Mouse (Mus musculus) kidney, postnatal 0 days (tissue): ENCODE results near the gene Adprm. TPM values are rescaled to one million over a fixed set of nuclear protein-coding genes. Genes with fewer than 3 reads are reported as not detected.

ENCODE experiments used
- ATAC-seq: fragments of 200-750 bp; cut with Nextera tagmentation; replicated peaks from 2 replicates; pipeline ENCODE4 v1.8.0; 2017; ENCODE audit warnings: low read depth, moderate number of reproducible peaks, moderate TSS enrichment, moderate library complexity; ENCODE audit not compliant: low FRiP score
- DNase-seq: peaks from one replicate; pipeline ENCODE4 v3.0.0-alpha.2; 2016; ENCODE audit warnings: low spot score
- H3K27ac ChIP-seq: fragments of 300-500 bp; sonication (generic); 2 replicates; pipeline ENCODE4 v1.5.1; 2014; ENCODE audit warnings: mild to moderate bottlenecking
- H3K27me3 ChIP-seq: fragments of 300-500 bp; sonication (generic); 2 replicates; pipeline ENCODE4 v1.6.1; 2014; ENCODE audit warnings: low read length, mixed read lengths; ENCODE audit not compliant: insufficient read depth
- H3K36me3 ChIP-seq: fragments of 300-500 bp; sonication (generic); 2 replicates; pipeline ENCODE4 v1.6.1; 2014; ENCODE audit warnings: low read length, mixed read lengths; ENCODE audit not compliant: insufficient read depth
- H3K4me1 ChIP-seq: fragments of 300-500 bp; sonication (generic); replicated peaks from 2 replicates; pipeline ENCODE4 v1.6.1; 2014; ENCODE audit warnings: antibody characterized with exemption, low read length, mixed read lengths; ENCODE audit not compliant: insufficient read depth
- H3K4me2 ChIP-seq: fragments of 300-500 bp; sonication (generic); 2 replicates; pipeline ENCODE4 v1.6.1; 2014; ENCODE audit warnings: mild to moderate bottlenecking, low read length, moderate library complexity, mixed read lengths
- H3K4me3 ChIP-seq: fragments of 300-500 bp; sonication (generic); replicated peaks from 2 replicates; pipeline ENCODE4 v1.5.1; 2014; ENCODE audit warnings: low read depth, low read length
- H3K9ac ChIP-seq: fragments of 300-500 bp; sonication (generic); 2 replicates; pipeline ENCODE4 v1.6.1; 2014; ENCODE audit warnings: low read depth, low read length
- H3K9me3 ChIP-seq: fragments of 300-500 bp; sonication (generic); replicated peaks from 2 replicates; pipeline ENCODE4 v1.6.1; 2016; ENCODE audit warnings: low read length, inconsistent platforms, mixed read lengths
- CTCF ChIP-seq: IDR thresholded peaks from 2 replicates; pipeline ENCODE4 v1.5.1; 2016; ENCODE audit warnings: antibody characterized with exemption, low read depth, mild to moderate bottlenecking, moderate library complexity
- WGBS: fragments of 180-500 bp; shearing (Covaris S2); extraction: QIAGEN DNeasy Blood & Tissue Kit; methylation state at CpG from one replicate; pipeline ENCODE4 v1.1.7; 2014; 5-methylcytosine and 5-hydroxymethylcytosine counted together
- polyA plus RNA-seq: library from polyadenylated mRNA; unstranded; fragments of >200 nt; fragmentation: Nextera tagmentation; extraction: Ambion mirVana; gene quantifications from 2 replicates; pipeline ENCODE4 v1.2.1, GENCODE M21; 2015

The Adprm gene
- polyA plus RNA-seq, 1 experiment from 2014 or later = 29.5 TPM

DNA sequence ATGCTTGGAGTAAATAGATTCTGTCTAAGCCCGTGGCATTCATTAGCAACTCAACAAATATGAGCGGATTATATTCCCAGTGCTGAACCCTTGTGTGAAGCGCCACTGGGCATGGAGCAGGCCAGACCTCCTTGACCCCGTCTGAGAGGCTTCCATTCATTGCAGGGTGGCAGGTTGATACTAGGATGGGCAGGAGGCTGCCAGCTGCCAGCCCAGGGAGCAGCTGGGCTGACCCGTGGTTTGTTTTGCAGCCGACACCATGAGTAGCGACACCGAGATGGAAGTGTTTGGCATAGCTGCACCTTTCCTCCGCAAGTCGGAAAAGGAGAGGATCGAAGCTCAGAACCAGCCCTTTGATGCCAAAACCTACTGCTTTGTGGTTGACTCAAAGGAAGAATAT lies 27.3 kb upstream of the Adprm start:
- 75% methylated on average over 11 of the region's 11 CpGs for WGBS
- Histone ChIP-seq H3K4me2 (no peak overlapping the region), H3K36me3 (no peaks in the 10 kb centered on the region), H3K4me3 (no peak overlapping the region), H3K4me1 (no peaks in the 10 kb centered on the region), H3K27me3 (0 out of 2 replicates have a peak, but pooled peaks cover 3% of the 10 kb centered on the region), H3K9ac (no peak overlapping the region), H3K27ac (no peak overlapping the region), H3K9me3 (no peaks in the 10 kb centered on the region)
- no peak for DNase-seq
- ATAC-seq = no peak
- no peak for TF ChIP-seq CTCF

- no peaks in the 10 kb centered on the region for H3K4me1 ChIP-seq
- H3K27ac ChIP-seq = no peak overlapping the region
- H3K4me3 ChIP-seq = no peak overlapping the region
- H3K4me2 ChIP-seq = no peak overlapping the region
- H3K36me3 ChIP-seq = no peaks in the 10 kb centered on the region
- DNase-seq = no peak
- H3K27me3 ChIP-seq = 0 out of 2 replicates have a peak, but pooled peaks cover 3% of the 10 kb centered on the region
- no peak for ATAC-seq
- 89% methylated on average over 6 of the region's 6 CpGs for WGBS
- no peak overlapping the region for H3K9ac ChIP-seq
- H3K9me3 ChIP-seq = no peaks in the 10 kb centered on the region
- TF ChIP-seq CTCF = no peak
These were observed 26.5 kb upstream of the Adprm start for GRCm38 (mm10) chr11:67078888-67079287.

DNA sequence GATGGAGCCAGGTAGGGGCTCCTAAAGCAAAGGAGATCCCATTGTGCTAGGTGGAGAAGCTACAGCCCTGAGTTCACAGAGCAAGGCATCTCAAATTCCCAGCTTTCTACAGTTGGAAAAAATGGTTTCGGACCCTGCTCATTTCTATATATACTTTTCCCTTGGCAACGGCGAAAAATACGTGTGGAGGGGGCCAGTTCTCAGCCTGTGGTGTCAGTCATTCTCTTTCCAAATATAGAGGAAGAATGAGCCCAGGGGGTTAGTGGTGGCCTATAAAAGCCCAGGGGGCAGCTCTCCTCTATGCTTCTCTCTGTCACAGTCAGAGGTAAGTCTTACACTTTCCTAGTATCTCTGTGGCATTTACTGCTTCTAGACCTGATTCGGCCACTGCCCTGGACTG lies 25.6 kb upstream of the Adprm start, which contains the start of gene Myh3:
Gene Myh3, plus strand, starts transcription at position 301 of the 400 bp plus-strand sequence.
- no peak within 1 kb of the TSS for H3K4me3 ChIP-seq
- H3K36me3 ChIP-seq = no peaks in the 10 kb centered on the region
- ATAC-seq (no peak), DNase-seq (no peak)
- no peak within 1 kb of the TSS for H3K4me2 ChIP-seq
- WGBS = 88% methylated on average over 5 of the region's 5 CpGs
- H3K27ac ChIP-seq = no peak within 1 kb of the TSS
- no peaks in the 10 kb centered on the region for H3K9me3 ChIP-seq
- no peak within 1 kb of the TSS for H3K9ac ChIP-seq
- H3K27me3 ChIP-seq = no peaks in the 10 kb centered on the region
- TF ChIP-seq CTCF = no peak
- H3K4me1 ChIP-seq = no peaks in the 10 kb centered on the region

DNA sequence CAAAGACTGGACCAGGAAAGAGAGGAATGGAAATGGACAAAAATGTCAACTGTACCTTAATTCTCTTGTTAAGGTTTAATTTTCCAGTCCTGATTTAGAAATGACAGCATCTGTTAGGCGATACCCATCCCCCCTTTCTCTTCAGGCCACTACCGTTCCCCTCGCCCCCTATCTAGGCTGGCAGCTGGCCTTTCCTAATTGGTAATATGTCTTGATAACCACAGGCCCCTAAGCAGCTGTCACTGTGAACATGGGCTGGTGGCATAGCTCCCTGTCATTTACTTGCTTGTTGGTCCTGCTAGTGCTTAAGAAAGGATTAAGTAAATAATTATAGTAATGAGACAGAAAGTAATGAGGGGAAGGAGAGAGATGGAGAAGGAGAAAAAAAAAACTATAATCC lies 25.0 kb upstream of the Adprm start:
- TF ChIP-seq CTCF = no peak
- Histone ChIP-seq H3K4me1 (no peaks in the 10 kb centered on the region), H3K4me3 (no peak overlapping the region), H3K4me2 (no peak overlapping the region), H3K9ac (no peak overlapping the region), H3K27ac (no peak overlapping the region), H3K27me3 (no peaks in the 10 kb centered on the region), H3K9me3 (no peaks in the 10 kb centered on the region), H3K36me3 (no peaks in the 10 kb centered on the region)
- DNase-seq (no peak), ATAC-seq (no peak)
- WGBS = 71% methylated on average over 3 of the region's 3 CpGs

- H3K27ac ChIP-seq = no peak overlapping the region
- H3K4me1 ChIP-seq = no peaks in the 10 kb centered on the region
- DNase-seq = no peak
- no peak for ATAC-seq
- no peaks in the 10 kb centered on the region for H3K27me3 ChIP-seq
- no peaks in the 10 kb centered on the region for H3K36me3 ChIP-seq
- no peak overlapping the region for H3K9ac ChIP-seq
- no peak overlapping the region for H3K4me3 ChIP-seq
- H3K9me3 ChIP-seq = no peaks in the 10 kb centered on the region
- 89% methylated on average over 5 of the region's 5 CpGs for WGBS
- H3K4me2 ChIP-seq = no peak overlapping the region
- no peak for TF ChIP-seq CTCF
These were observed 24.4 kb upstream of the Adprm start for GRCm38 (mm10) chr11:67076781-67077180.

DNA sequence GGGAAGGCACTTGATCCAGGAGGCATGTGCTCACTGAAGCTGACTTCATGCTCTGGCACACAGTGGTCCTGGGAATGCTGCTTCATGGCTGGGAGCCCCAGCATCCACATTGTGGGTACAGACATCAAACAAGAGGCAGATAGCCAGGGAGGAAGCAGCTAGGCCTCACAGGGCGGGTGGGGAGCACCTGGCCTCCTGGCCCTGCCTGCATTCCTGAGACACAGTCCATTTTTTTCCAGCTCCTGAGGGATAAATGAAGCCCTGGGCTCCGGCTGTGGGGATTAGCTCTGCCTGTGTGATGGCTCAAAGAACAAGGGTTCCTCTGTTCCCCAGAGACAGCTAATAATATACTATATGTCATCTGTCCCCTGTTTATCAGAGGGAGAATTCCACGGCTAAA lies 22.6 kb upstream of the Adprm start:
- WGBS = 31% methylated on average over 3 of the region's 3 CpGs
- no peaks in the 10 kb centered on the region for H3K9me3 ChIP-seq

DNA sequence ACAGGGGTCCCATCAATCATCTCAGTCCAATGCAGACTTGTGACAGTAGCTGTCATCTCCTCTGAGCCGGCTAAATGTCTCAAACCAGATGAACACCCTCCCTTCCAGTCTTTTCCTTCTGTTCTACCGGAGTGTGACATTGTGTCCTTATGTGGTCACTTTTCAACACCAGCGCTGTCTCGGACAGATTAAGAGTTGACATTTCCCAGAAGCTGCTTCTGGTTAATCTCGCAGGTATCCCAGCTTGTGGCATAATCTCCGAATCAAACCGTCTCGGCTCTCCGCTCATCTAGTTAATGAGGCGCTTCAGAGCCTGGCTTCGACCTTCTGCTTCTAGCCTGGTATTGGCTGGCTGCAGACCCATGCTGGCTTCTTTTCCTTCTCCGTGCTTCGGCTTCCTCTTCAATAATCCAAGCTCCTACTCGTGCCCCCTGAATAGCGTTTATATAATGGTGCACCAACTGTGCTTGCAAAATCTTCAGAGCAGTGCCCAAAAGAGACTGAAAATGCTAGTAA lies 20.3 kb upstream of the Adprm start:
- DNase-seq = no peak
- Histone ChIP-seq H3K36me3 (no peaks in the 10 kb centered on the region), H3K4me3 (no peak overlapping the region), H3K9ac (no peak overlapping the region), H3K9me3 (no peaks in the 10 kb centered on the region), H3K4me2 (no peak overlapping the region), H3K4me1 (no peaks in the 10 kb centered on the region), H3K27me3 (no peaks in the 10 kb centered on the region), H3K27ac (no peak overlapping the region)
- WGBS = 62% methylated on average over 15 of the region's 15 CpGs
- no peak for TF ChIP-seq CTCF
- no peak for ATAC-seq

More for the DNA sequence above, 22.6 kb upstream of the Adprm start:
- DNase-seq (no peak), ATAC-seq (no peak)
- Histone ChIP-seq H3K4me2 (no peak overlapping the region), H3K9ac (no peak overlapping the region), H3K4me3 (no peak overlapping the region), H3K36me3 (no peaks in the 10 kb centered on the region), H3K27ac (no peak overlapping the region), H3K27me3 (no peaks in the 10 kb centered on the region), H3K4me1 (no peaks in the 10 kb centered on the region)
- TF ChIP-seq CTCF = no peak
